ENCODE assay signal across 16 mouse cellular contexts in genomic region chr4:108811142-108811541, GRCm38 (mm10). TPM values are rescaled to one million over a fixed set of nuclear protein-coding genes. Genes with fewer than 3 reads are reported as not detected.
"Had no signal": no experiment of that assay in that cellular context is flagged by ENCODE, and none has a peak within 500 bp of the region (broad histone marks: within the 10 kb centered on the region; RNA-seq: fewer than 3 reads in every experiment).

No protein-coding gene starts in this region.

- H3K4me1 ChIP-seq: limb, embryonic 15.5 days; liver, embryonic 12.5 days; midbrain, embryonic 12.5 days; neural tube, embryonic 15.5 days had no signal

- H3K9ac ChIP-seq: limb, embryonic 15.5 days; liver, embryonic 12.5 days; lung, embryonic 14.5 days; midbrain, embryonic 12.5 days; neural tube, embryonic 15.5 days had no signal

- H3K4me2 ChIP-seq: limb, embryonic 15.5 days; liver, embryonic 12.5 days; lung, embryonic 14.5 days; midbrain, embryonic 12.5 days; neural tube, embryonic 15.5 days had no signal

- H3K9me3 ChIP-seq: limb, embryonic 15.5 days; liver, embryonic 12.5 days; midbrain, embryonic 12.5 days; neural tube, embryonic 15.5 days had no signal

- H3K4me3 ChIP-seq: limb, embryonic 15.5 days; liver, embryonic 12.5 days; midbrain, embryonic 12.5 days; neural tube, embryonic 15.5 days had no signal

- ATAC-seq: liver, embryonic 12.5 days had no signal

- H3K27ac ChIP-seq: limb, embryonic 15.5 days; liver, embryonic 12.5 days; midbrain, embryonic 12.5 days; neural tube, embryonic 15.5 days had no signal

- H3K27me3 ChIP-seq: limb, embryonic 15.5 days; liver, embryonic 12.5 days; midbrain, embryonic 12.5 days; neural tube, embryonic 15.5 days had no signal

- DNase-seq: kidney, adult 2 months; kidney, postnatal 36 days; layer of hippocampus, adult 9-11 months; layer of hippocampus, postnatal 36 days; lung, embryonic 14.5 days; lung, postnatal 10 days; lung, postnatal 4 days; right cerebral cortex, adult 18-20 months; right cerebral cortex, postnatal 25 days; thymus, postnatal 36 days had no signal

RNA-seq across cellular contexts. Expression of gene A730015C16Rik, which starts 37.3 kb away (rescaled TPM):
- total RNA-seq: layer of hippocampus, adult 18-20 months; layer of hippocampus, postnatal 36 days; left cerebral cortex, postnatal 25 days had no signal
- polyA plus RNA-seq: kidney, adult 2 months had no signal
